Mouse (Mus musculus) gastrocnemius, adult 8-10 months (tissue): ENCODE data around the gene Syde1. TPM values are rescaled to one million over a fixed set of nuclear protein-coding genes. Genes with fewer than 3 reads are reported as not detected.
A peak's percentile ranks its signal among the peaks of the same experiment; 100 is the strongest.

Source experiments
- DNase-seq, 2 experiments: peaks; one replicate each; pipeline ENCODE4 v3.0.0; 2022; ENCODE audit warnings: low spot score in 2 of 2
- total RNA-seq, 4 experiments: library from RNA; stranded (reverse); gene quantifications; 2 replicates each; pipeline ENCODE4 v1.2.4; 2022

Gene Syde1
- total RNA-seq, 4 experiments from 2014 or later = 2.2 to 3.6 (median 2.6) TPM

GRCm38 (mm10) chr10:78576435-78577184 lies 15.2 kb downstream of the Syde1 start:
- DNase-seq = no peak

- no peak for DNase-seq
Observed at GRCm38 (mm10) chr10:78575690-78576089, 16.1 kb downstream of the Syde1 start.

- DNase-seq = no peak
Observed at GRCm38 (mm10) chr10:78575105-78575632, 16.6 kb downstream of the Syde1 start.

- peak; percentile 92 to 93 for DNase-seq
Observed at GRCm38 (mm10) chr10:78574250-78575104, 17.3 kb downstream of the Syde1 start, which contains the start of gene Ilvbl. Gene Ilvbl (plus strand): TSS chr10:78574346.

- no peak for DNase-seq
Observed at GRCm38 (mm10) chr10:78573226-78573625, 18.5 kb downstream of the Syde1 start.

GRCm38 (mm10) chr10:78570897-78571296 lies 20.9 kb downstream of the Syde1 start:
- no peak for DNase-seq

GRCm38 (mm10) chr10:78570416-78570815 lies 21.3 kb downstream of the Syde1 start:
- DNase-seq = no peak

- DNase-seq = no peak
Observed at GRCm38 (mm10) chr10:78569686-78570085, 22.1 kb downstream of the Syde1 start.

- no peak for DNase-seq
Observed at GRCm38 (mm10) chr10:78569191-78569590, 22.6 kb downstream of the Syde1 start.

- DNase-seq = no peak
Observed at GRCm38 (mm10) chr10:78565070-78565469, 26.7 kb downstream of the Syde1 start.

- DNase-seq = no peak
Observed at GRCm38 (mm10) chr10:78540943-78541342, 50.8 kb downstream of the Syde1 start.

Other genes starting within 250 kb of the Syde1 start
- 100 to 1,000 TPM; 107 to 126 (median 122) TPM for gene Agpat3, start 239.5 kb downstream of the Syde1 start, total RNA-seq
- 10 to 100 TPM; 54.6 to 63.3 (median 59.5) TPM for gene Rrp1, start 178.9 kb downstream of the Syde1 start, total RNA-seq
- 10 to 100 TPM in 3 of 4 experiments, 1 to 10 TPM in 1; 7.8 to 12.6 (median 11.0) TPM for gene Cstb, start 166.3 kb downstream of the Syde1 start, total RNA-seq
- gene Pdxk, start 127.0 kb downstream of the Syde1 start, total RNA-seq = 1 to 10 TPM; 5.0 to 6.9 (median 6.3) TPM
- not detected for gene Olfr1358, start 74.5 kb downstream of the Syde1 start, total RNA-seq
- gene Ilvbl, start 17.6 kb downstream of the Syde1 start, total RNA-seq = 10 to 100 TPM in 3 of 4 experiments, 1 to 10 TPM in 1; 8.9 to 14.2 (median 10.5) TPM
- not detected for gene Olfr1357, start 26.1 kb upstream of the Syde1 start, total RNA-seq
- not detected for gene Casp14, start 126.3 kb upstream of the Syde1 start, total RNA-seq
- gene Ccdc105, start 161.1 kb upstream of the Syde1 start, total RNA-seq = not detected
- not detected for gene Slc1a6, start 188.5 kb upstream of the Syde1 start, total RNA-seq